Mouse (Mus musculus): ENCODE measurements around the gene Pnmal2. TPM values are rescaled to one million over a fixed set of nuclear protein-coding genes. Genes with fewer than 3 reads are reported as not detected.

Pnmal2 gene
- polyA plus RNA-seq, 1 experiment: 1.3 TPM

GRCm38 (mm10) chr7:16938117-16938791 lies 6.2 kb upstream of the Pnmal2 start:
- Histone ChIP-seq H3K27ac (ENCODE audit: insufficient read depth, low read length) (no peak overlapping the region), H3K4me1 (ENCODE audit: control insufficient read depth, insufficient read depth, low read length) (peaks cover 12% of the 10 kb centered on the region), H3K4me3 (ENCODE audit: insufficient read depth, low read length) (no peak overlapping the region)
- TF ChIP-seq CTCF (IDR thresholded peaks at IDR 0.05; ENCODE audit: borderline replicate concordance, insufficient read depth, low read length) (no peak), POLR2A (IDR thresholded peaks at IDR 0.05; ENCODE audit: low read depth, low read length) (no peak)

- peaks cover 12% of the 10 kb centered on the region for H3K4me1 ChIP-seq (ENCODE audit: control insufficient read depth, insufficient read depth, low read length)
- TF ChIP-seq CTCF (IDR thresholded peaks at IDR 0.05; ENCODE audit: borderline replicate concordance, insufficient read depth, low read length): no peak
- no peak for TF ChIP-seq POLR2A (IDR thresholded peaks at IDR 0.05; ENCODE audit: low read depth, low read length)
- no peak overlapping the region for H3K4me3 ChIP-seq (ENCODE audit: insufficient read depth, low read length)
- peak overlapping the region; percentile 42 for H3K27ac ChIP-seq (ENCODE audit: insufficient read depth, low read length)
Measured at GRCm38 (mm10) chr7:16940292-16940691, 4.2 kb upstream of the Pnmal2 start.

GRCm38 (mm10) chr7:16942861-16943260 lies 1.6 kb upstream of the Pnmal2 start:
- Histone ChIP-seq H3K4me1 (ENCODE audit: control insufficient read depth, insufficient read depth, low read length) (peaks cover 12% of the 10 kb centered on the region), H3K27ac (ENCODE audit: insufficient read depth, low read length) (no peak overlapping the region), H3K4me3 (ENCODE audit: insufficient read depth, low read length) (no peak overlapping the region)
- TF ChIP-seq CTCF (IDR thresholded peaks at IDR 0.05; ENCODE audit: borderline replicate concordance, insufficient read depth, low read length) (no peak), POLR2A (IDR thresholded peaks at IDR 0.05; ENCODE audit: low read depth, low read length) (no peak)

GRCm38 (mm10) chr7:16944808-16945315 lies 380 bp downstream of the Pnmal2 start:
- Histone ChIP-seq H3K4me3 (ENCODE audit: insufficient read depth, low read length) (peak overlapping the region; percentile 36), H3K4me1 (ENCODE audit: control insufficient read depth, insufficient read depth, low read length) (peaks cover 11% of the 10 kb centered on the region)

GRCm38 (mm10) chr7:16945419-16945818 lies 937 bp downstream of the Pnmal2 start:
- peaks cover 6% of the 10 kb centered on the region for H3K4me1 ChIP-seq (ENCODE audit: control insufficient read depth, insufficient read depth, low read length)
- no peak overlapping the region for H3K27ac ChIP-seq (ENCODE audit: insufficient read depth, low read length)
- TF ChIP-seq CTCF (IDR thresholded peaks at IDR 0.05; ENCODE audit: borderline replicate concordance, insufficient read depth, low read length) (no peak), POLR2A (IDR thresholded peaks at IDR 0.05; ENCODE audit: low read depth, low read length) (no peak)
- H3K4me3 ChIP-seq (ENCODE audit: insufficient read depth, low read length): no peak overlapping the region

More at GRCm38 (mm10) chr7:16944808-16945315, 380 bp downstream of the Pnmal2 start:
- no peak overlapping the region for H3K27ac ChIP-seq (ENCODE audit: insufficient read depth, low read length)
- no peak for TF ChIP-seq POLR2A (IDR thresholded peaks at IDR 0.05; ENCODE audit: low read depth, low read length)
- no peak for TF ChIP-seq CTCF (IDR thresholded peaks at IDR 0.05; ENCODE audit: borderline replicate concordance, insufficient read depth, low read length)

GRCm38 (mm10) chr7:16946441-16947348 lies 2.2 kb downstream of the Pnmal2 start:
- no peak overlapping the region for H3K4me3 ChIP-seq (ENCODE audit: insufficient read depth, low read length)
- no peaks in the 10 kb centered on the region; the same call in 1 of the 2 replicates for H3K4me1 ChIP-seq (ENCODE audit: control insufficient read depth, insufficient read depth, low read length)
- TF ChIP-seq POLR2A (IDR thresholded peaks at IDR 0.05; ENCODE audit: low read depth, low read length) (no peak), CTCF (IDR thresholded peaks at IDR 0.05; ENCODE audit: borderline replicate concordance, insufficient read depth, low read length) (no peak)
- H3K27ac ChIP-seq (ENCODE audit: insufficient read depth, low read length): no peak overlapping the region

GRCm38 (mm10) chr7:16947349-16947895 lies 2.9 kb downstream of the Pnmal2 start:
- H3K4me1 ChIP-seq (ENCODE audit: control insufficient read depth, insufficient read depth, low read length): no peaks in the 10 kb centered on the region; the same call in 1 of the 2 replicates
- no peak overlapping the region for H3K4me3 ChIP-seq (ENCODE audit: insufficient read depth, low read length)
- no peak overlapping the region for H3K27ac ChIP-seq (ENCODE audit: insufficient read depth, low read length)
- TF ChIP-seq CTCF (IDR thresholded peaks at IDR 0.05; ENCODE audit: borderline replicate concordance, insufficient read depth, low read length) (no peak), POLR2A (IDR thresholded peaks at IDR 0.05; ENCODE audit: low read depth, low read length) (no peak)

GRCm38 (mm10) chr7:16947959-16948361 lies 3.5 kb downstream of the Pnmal2 start:
- Histone ChIP-seq H3K4me1 (ENCODE audit: control insufficient read depth, insufficient read depth, low read length) (no peaks in the 10 kb centered on the region; the same call in 1 of the 2 replicates), H3K4me3 (ENCODE audit: insufficient read depth, low read length) (no peak overlapping the region), H3K27ac (ENCODE audit: insufficient read depth, low read length) (no peak overlapping the region)
- TF ChIP-seq POLR2A (IDR thresholded peaks at IDR 0.05; ENCODE audit: low read depth, low read length) (no peak), CTCF (IDR thresholded peaks at IDR 0.05; ENCODE audit: borderline replicate concordance, insufficient read depth, low read length) (no peak)

GRCm38 (mm10) chr7:16948923-16949458 lies 4.5 kb downstream of the Pnmal2 start:
- no peak overlapping the region for H3K27ac ChIP-seq (ENCODE audit: insufficient read depth, low read length)
- no peaks in the 10 kb centered on the region; the same call in 1 of the 2 replicates for H3K4me1 ChIP-seq (ENCODE audit: control insufficient read depth, insufficient read depth, low read length)
- no peak for TF ChIP-seq POLR2A (IDR thresholded peaks at IDR 0.05; ENCODE audit: low read depth, low read length)
- no peak overlapping the region for H3K4me3 ChIP-seq (ENCODE audit: insufficient read depth, low read length)
